ENCODE assay signal across 19 mouse cellular contexts in genomic region chr2:137207846-137208245, GRCm38 (mm10).
"Had no signal": no experiment of that assay in that cellular context is flagged by ENCODE, and none has a peak within 500 bp of the region (broad histone marks: within the 10 kb centered on the region; RNA-seq: fewer than 3 reads in every experiment).

No protein-coding gene starts in this region.

- H3K4me3 ChIP-seq: layer of hippocampus, adult 2 months; limb, embryonic 10.5 days; limb, embryonic 13.5 days; liver, embryonic 12.5 days; liver, embryonic 15.5 days; midbrain, embryonic 12.5 days; midbrain, embryonic 15.5 days; neural tube, embryonic 13.5 days had no signal

- H3K4me1 ChIP-seq: limb, embryonic 13.5 days; liver, embryonic 12.5 days; liver, embryonic 15.5 days; midbrain, embryonic 12.5 days; midbrain, embryonic 15.5 days; neural tube, embryonic 13.5 days had no signal

- H3K9ac ChIP-seq: limb, embryonic 13.5 days; liver, embryonic 12.5 days; liver, embryonic 15.5 days; midbrain, embryonic 12.5 days; midbrain, embryonic 15.5 days; neural tube, embryonic 13.5 days had no signal

- DNase-seq: kidney, adult 2 months; kidney, postnatal 25 days; layer of hippocampus, adult 9-11 months; liver; right cerebral cortex, adult 18-20 months; right cerebral cortex, postnatal 14 days; right cerebral cortex, postnatal 4 days; thymus, postnatal 25 days had no signal

- H3K4me2 ChIP-seq: limb, embryonic 13.5 days; liver, embryonic 12.5 days; liver, embryonic 15.5 days; midbrain, embryonic 12.5 days; midbrain, embryonic 15.5 days; neural tube, embryonic 13.5 days had no signal

- H3K9me3 ChIP-seq: limb, embryonic 10.5 days; limb, embryonic 13.5 days; liver, embryonic 12.5 days; liver, embryonic 15.5 days; midbrain, embryonic 12.5 days; midbrain, embryonic 15.5 days; neural tube, embryonic 13.5 days had no signal

- H3K36me3 ChIP-seq: limb, embryonic 10.5 days; limb, embryonic 13.5 days; liver, embryonic 12.5 days; liver, embryonic 15.5 days; midbrain, embryonic 12.5 days; midbrain, embryonic 15.5 days; neural tube, embryonic 13.5 days had no signal

- H3K27me3 ChIP-seq: limb, embryonic 13.5 days; liver, embryonic 12.5 days; liver, embryonic 15.5 days; midbrain, embryonic 12.5 days; midbrain, embryonic 15.5 days; neural tube, embryonic 13.5 days had no signal

- ATAC-seq: intestine, postnatal 0 days; liver, embryonic 12.5 days; midbrain, embryonic 15.5 days had no signal

- H3K27ac ChIP-seq: kidney, postnatal 0 days; layer of hippocampus, adult 2 months; limb, embryonic 10.5 days; limb, embryonic 13.5 days; liver, embryonic 12.5 days; liver, embryonic 15.5 days; macrophage; midbrain, embryonic 12.5 days; midbrain, embryonic 15.5 days; neural tube, embryonic 13.5 days had no signal
